Mouse (Mus musculus): ENCODE results near the gene Scand1.

Scand1 gene

GRCm38 (mm10) chr2:156312297-156312897 is at the start of gene Scand1, which contains the start of gene Cnbd2:
TSS of gene Scand1 (minus strand) at chr2:156312704.
TSS of gene Cnbd2 (plus strand) at chr2:156312299.
- DNase-seq: peak; percentile 99

DNA sequence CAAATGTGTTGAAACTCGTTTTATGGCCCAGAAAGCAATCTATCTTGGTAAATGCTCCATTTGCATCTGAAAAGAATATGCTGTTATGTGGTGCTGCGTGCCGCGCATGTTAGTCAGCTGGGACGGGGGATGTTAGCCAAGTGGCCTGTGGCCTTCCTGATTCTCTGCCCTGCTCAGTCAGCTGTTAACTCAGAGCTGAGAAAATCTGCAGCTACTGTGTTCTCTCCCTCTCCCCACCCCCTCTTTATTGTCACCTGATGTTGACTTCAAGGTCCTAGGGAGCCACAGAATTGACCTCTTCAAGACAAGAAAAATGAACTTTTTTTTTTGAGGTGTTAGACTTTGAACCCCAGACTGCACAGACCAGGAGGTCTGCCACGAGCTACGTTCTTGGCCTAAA is 43.5 kb upstream of the Scand1 start:
- no peak for DNase-seq

GRCm38 (mm10) chr2:156353265-156353692 is 40.8 kb upstream of the Scand1 start:
- peak; percentile 96 for DNase-seq

DNA sequence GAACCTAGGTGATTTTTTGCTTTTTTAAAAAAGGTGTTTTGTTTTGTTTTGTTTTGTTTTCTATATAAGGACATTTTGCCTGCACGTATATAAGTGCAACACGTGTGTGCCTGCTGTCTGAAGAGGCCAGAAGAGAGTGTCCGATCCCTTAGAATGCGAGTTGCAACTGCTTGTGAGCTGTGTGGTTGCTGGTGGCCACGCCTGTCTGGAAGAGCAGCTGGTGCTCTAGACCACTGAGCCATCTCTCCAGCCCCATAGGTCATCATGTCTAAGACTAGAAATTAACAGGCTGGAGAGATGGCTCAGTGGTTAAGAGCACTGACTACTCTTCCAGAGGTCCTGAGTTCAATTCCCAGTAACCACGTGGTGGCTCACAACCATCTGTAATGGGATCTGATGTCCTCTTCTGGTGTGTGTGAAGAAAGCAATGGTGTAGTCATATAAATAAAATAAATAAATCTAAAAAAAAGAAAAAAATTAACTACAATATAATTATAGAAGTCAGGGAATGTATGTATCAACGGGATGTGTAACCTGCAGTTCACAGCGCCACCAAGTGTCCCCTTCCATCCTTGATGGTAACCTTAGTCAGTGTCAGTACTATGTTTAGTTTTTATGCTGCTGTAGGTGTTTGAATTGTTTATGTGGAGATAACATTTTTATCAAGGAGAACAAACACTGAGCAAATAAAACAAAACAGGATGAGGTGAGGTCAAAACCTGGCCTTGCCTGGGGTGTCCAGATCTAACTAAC is 40.1 kb upstream of the Scand1 start:
- DNase-seq: no peak

- DNase-seq: no peak
Measured at GRCm38 (mm10) chr2:156351243-156351642, 38.7 kb upstream of the Scand1 start.

- peak; percentile 76 for DNase-seq
Measured at GRCm38 (mm10) chr2:156349286-156349848, 36.9 kb upstream of the Scand1 start.

GRCm38 (mm10) chr2:156348812-156349211 is 36.3 kb upstream of the Scand1 start:
- peak; percentile 93 for DNase-seq

GRCm38 (mm10) chr2:156344775-156345532 is 32.5 kb upstream of the Scand1 start:
- peak; percentile 89 for DNase-seq

GRCm38 (mm10) chr2:156340078-156340477 is 27.6 kb upstream of the Scand1 start:
- peak; percentile 74 for DNase-seq

- peak; percentile 89 for DNase-seq
Measured at GRCm38 (mm10) chr2:156331446-156331965, 19.0 kb upstream of the Scand1 start.

DNA sequence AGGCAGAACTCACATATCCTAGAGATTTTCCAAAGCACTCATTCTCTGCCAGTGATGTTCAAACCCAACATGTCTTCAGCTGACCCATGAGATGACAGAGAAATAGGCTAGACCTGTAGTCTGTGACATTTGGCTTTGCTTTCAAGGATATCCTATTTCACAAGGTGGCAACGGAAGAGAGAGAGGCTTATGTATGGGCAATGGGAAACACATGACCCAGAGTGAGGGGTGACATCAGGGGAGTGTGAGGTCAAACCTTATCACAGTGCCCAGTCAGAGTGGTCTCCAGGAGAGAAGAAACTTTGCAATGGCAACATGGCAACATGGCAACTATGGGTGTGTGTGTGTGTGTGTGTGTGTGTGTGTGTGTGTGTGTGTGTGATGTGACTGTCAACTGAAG is 18.2 kb upstream of the Scand1 start:
- no peak for DNase-seq

DNA sequence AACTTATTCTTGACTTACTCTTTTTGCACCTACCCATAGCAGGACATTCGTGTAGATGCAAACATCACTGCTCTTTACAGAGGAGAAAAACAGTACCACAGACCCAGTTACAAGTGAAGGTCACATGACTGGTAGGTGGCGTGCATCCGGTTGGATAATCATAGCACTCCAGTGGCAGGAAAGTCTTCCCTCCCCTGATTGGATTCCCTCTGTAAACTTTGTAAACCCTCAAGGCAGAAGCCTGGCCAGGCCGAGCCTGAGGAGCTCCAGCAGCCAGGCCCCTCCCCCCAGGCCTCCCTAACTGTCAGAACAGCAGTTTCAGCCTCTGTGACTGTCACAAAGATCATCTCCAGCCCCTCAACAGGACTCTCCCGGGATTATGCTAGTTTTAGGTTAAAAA is 12.2 kb upstream of the Scand1 start:
- DNase-seq: peak; percentile 98

DNA sequence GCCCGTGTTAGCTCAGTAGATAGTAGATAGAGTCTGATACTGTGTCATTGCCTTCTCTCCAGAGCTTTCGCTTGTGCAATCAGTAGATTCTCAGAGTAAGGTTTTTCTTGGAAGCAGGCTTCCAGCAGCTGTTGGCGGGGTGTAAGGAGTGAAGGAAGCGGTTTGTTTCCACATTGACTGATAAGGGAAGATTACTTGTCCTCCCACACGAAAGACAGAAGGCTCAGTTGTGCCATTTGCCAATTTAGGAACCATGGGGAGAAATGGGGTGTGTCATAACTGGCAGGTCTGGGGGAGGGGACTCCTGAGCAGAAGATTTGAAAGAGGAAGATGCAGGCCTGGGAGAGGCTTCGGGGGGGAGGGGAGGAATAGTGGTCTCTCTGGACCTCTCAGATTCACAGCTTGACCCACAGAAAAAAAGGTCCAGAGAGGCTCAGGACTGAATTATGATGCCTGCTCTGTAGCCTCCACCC is 11.6 kb upstream of the Scand1 start:
- peak; percentile 98 for DNase-seq

GRCm38 (mm10) chr2:156321538-156321937 is 9.0 kb upstream of the Scand1 start:
- DNase-seq: peak; percentile 78

GRCm38 (mm10) chr2:156318491-156318890 is 6.0 kb upstream of the Scand1 start:
- DNase-seq: no peak

DNA sequence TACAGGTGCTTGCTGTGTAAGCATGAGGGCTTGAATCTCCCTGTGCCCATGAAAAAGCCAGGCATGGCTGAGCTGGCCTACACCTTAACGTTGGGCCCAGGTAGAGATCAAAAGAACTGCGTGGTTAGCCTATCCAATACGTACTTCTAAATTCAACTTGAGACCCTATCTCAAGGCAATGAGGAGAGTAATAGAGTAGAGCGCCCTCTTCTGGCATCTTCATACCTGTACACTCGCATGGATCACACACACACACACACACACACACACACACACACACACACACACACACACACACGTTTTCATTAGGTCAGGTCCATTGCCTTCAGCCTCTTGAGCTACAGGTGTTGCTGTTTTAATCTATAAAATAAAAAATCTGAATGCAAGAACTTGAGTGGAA is 2.3 kb upstream of the Scand1 start:
- no peak for DNase-seq

DNA sequence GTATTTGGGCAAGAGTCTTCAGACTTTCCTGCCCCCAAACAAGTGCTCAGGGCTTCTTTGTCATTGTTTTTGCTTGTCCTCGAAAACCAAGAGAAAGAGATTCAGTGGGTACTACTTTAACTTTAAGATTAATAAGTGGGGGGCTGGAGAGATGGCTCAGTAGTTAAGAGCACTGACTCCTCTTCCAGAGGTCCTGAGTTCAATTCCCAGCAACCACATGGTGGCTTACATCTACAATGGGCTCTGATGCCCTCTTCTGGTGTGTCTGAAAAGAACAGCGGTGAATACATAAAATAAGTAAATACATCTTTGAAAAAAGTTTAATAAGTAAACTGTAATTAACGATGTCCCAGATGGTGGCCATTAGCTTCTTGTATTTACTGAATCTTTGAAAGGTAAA is 649 bp upstream of the Scand1 start:
- peak; percentile 68 for DNase-seq

GRCm38 (mm10) chr2:156311841-156312291 is 638 bp downstream of the Scand1 start:
- DNase-seq: peak; percentile 98

DNA sequence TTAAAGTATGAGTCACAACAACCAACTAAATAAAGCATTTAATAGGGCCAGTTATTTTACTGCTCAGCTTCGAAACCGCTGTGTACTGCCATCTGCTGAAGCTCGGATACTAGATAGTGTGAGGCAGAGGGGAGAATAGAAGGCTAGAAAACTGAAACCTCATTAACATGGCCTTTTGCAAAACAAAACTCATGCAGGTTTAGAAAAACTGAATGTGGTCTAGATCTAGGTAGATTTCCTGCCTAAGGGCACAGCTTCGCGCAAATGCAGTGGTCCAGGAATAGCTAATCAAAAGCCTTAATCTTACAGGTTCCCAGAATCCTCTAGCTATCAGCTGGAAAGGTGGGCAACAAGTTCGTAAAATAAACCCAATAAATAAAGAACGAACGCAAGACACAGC is 1.1 kb downstream of the Scand1 start:
- peak; percentile 77 for DNase-seq

- DNase-seq: no peak
Measured at GRCm38 (mm10) chr2:156310945-156311344, 1.6 kb downstream of the Scand1 start.

DNA sequence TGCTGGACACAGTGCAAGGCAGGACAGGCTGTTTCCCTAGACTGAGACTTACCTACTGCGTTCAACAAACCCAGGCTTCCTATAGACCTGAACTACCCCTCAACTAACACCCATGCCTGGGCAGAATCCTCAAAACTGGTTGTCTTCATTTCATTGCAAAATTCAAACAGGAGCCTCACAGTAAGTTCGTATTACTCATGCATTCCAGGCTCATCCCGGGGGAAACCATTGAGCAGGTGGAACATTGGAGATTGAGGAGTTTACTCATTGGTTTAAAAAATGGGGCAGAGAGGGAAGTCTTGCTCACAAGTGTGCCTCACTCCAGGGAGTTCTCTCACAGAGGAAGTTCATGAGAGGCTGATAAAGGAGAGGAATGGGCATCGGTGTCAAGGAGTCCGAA is 2.0 kb downstream of the Scand1 start:
- peak; percentile 81 for DNase-seq

- DNase-seq: peak; percentile 66
Measured at GRCm38 (mm10) chr2:156309948-156310347, 2.6 kb downstream of the Scand1 start.

- peak; percentile 88 for DNase-seq
Measured at GRCm38 (mm10) chr2:156307261-156307660, 5.2 kb downstream of the Scand1 start.

Measured in heart, adult 11 months (tissue).